Mouse (Mus musculus) heart, embryonic 14.5 days (tissue): ENCODE measurements around the gene Foxi2. TPM values are rescaled to one million over a fixed set of nuclear protein-coding genes. Genes with fewer than 3 reads are reported as not detected.

ENCODE experiments used
- ATAC-seq: fragments of 200-750 bp; cut with Nextera tagmentation; 2 replicates; pipeline ENCODE4 v1.8.0; 2017; ENCODE audit warnings: low read depth, moderate TSS enrichment; ENCODE audit not compliant: insufficient number of reproducible peaks, insufficient read depth, low FRiP score
- H3K27ac ChIP-seq, 2 experiments: fragments of 200-500 bp in 1 of 2; fragments of 300-500 bp in 1 of 2; sonication (generic) in 1 of 2; replicated peaks in 1 of 2; 2 replicates each; pipeline ENCODE4 v1.5.1; 2012 to 2014; ENCODE audit warnings: low read depth in 2 of 2, low read length in 2 of 2, control low read depth in 1 of 2, mild to moderate bottlenecking in 1 of 2, mixed read lengths in 1 of 2; ENCODE audit not compliant: control insufficient read depth in 1 of 2, insufficient read depth in 1 of 2
- H3K27me3 ChIP-seq: fragments of 300-500 bp; sonication (generic); 2 replicates; pipeline ENCODE4 v1.6.1; 2014; ENCODE audit warnings: mild to moderate bottlenecking, low read length, control low read depth; ENCODE audit not compliant: control insufficient read depth, insufficient read depth
- H3K36me3 ChIP-seq: fragments of 300-500 bp; sonication (generic); 2 replicates; pipeline ENCODE4 v1.6.1; 2014; ENCODE audit warnings: mild to moderate bottlenecking, control low read depth, low read length, mixed read lengths; ENCODE audit not compliant: control insufficient read depth, insufficient read depth
- H3K4me1 ChIP-seq, 2 experiments: fragments of 200-500 bp in 1 of 2; fragments of 300-500 bp in 1 of 2; sonication (generic) in 1 of 2; 2 replicates each; pipeline ENCODE4 v1.6.1; 2012 to 2014; ENCODE audit warnings: low read length in 2 of 2, control low read depth in 1 of 2, mixed read lengths in 1 of 2; ENCODE audit not compliant: control insufficient read depth in 2 of 2, insufficient read depth in 2 of 2
- H3K4me2 ChIP-seq: fragments of 300-500 bp; sonication (generic); 2 replicates; pipeline ENCODE4 v1.6.1; 2014; ENCODE audit warnings: mild to moderate bottlenecking, low read length
- H3K4me3 ChIP-seq, 2 experiments: fragments of 200-500 bp in 1 of 2; fragments of 300-500 bp in 1 of 2; sonication (generic) in 1 of 2; 2 replicates each; pipeline ENCODE4 v1.5.1; 2012 to 2014; ENCODE audit warnings: low read length in 2 of 2, mild to moderate bottlenecking in 2 of 2, control low read depth in 1 of 2, low read depth in 1 of 2, moderate library complexity in 1 of 2; ENCODE audit not compliant: control insufficient read depth in 1 of 2, insufficient read depth in 1 of 2
- H3K9ac ChIP-seq: fragments of 300-500 bp; sonication (generic); 2 replicates; pipeline ENCODE4 v1.6.1; 2014; ENCODE audit warnings: mild to moderate bottlenecking, low read length
- H3K9me3 ChIP-seq: fragments of 300-500 bp; sonication (generic); 2 replicates; pipeline ENCODE4 v1.6.1; 2016; ENCODE audit warnings: low read length, control low read depth; ENCODE audit not compliant: control insufficient read depth
- WGBS: fragments of 180-500 bp; shearing (Covaris S2); extraction: QIAGEN DNeasy Blood & Tissue Kit; methylation state at CpG from one replicate; pipeline ENCODE4 v1.1.7; 2014; 5-methylcytosine and 5-hydroxymethylcytosine counted together
- polyA plus RNA-seq: library from polyadenylated mRNA; unstranded; fragments of >200 nt; fragmentation: Nextera tagmentation; extraction: Ambion mirVana; gene quantifications from 2 replicates; pipeline ENCODE4 v1.2.1, GENCODE M21; 2014

Gene Foxi2
- polyA plus RNA-seq, 1 experiment from 2014 or later = not detected

- H3K9me3 ChIP-seq = peaks cover 4% of the 10 kb centered on the region; the same call in 1 of the 2 replicates
- no peaks in the 10 kb centered on the region for H3K4me1 ChIP-seq
- H3K4me3 ChIP-seq = no peak overlapping the region
- no peak overlapping the region for H3K4me2 ChIP-seq
- no peak overlapping the region for H3K27ac ChIP-seq
- H3K27me3 ChIP-seq = no peaks in the 10 kb centered on the region
- WGBS = 89% methylated on average over 6 of the region's 6 CpGs
- no peaks in the 10 kb centered on the region for H3K36me3 ChIP-seq
- H3K9ac ChIP-seq = no peak overlapping the region
- ATAC-seq = no peak
Observed at GRCm38 (mm10) chr7:135428840-135429239, 18.7 kb downstream of the Foxi2 start.

- Histone ChIP-seq H3K9ac (no peak overlapping the region), H3K4me2 (no peak overlapping the region), H3K4me1 (no peaks in the 10 kb centered on the region), H3K36me3 (no peaks in the 10 kb centered on the region), H3K9me3 (peaks cover 4% of the 10 kb centered on the region; the same call in 1 of the 2 replicates), H3K4me3 (no peak overlapping the region), H3K27ac (no peak overlapping the region), H3K27me3 (no peaks in the 10 kb centered on the region)
- WGBS = 63% methylated on average over 2 of the region's 2 CpGs
- ATAC-seq = no peak
Observed at GRCm38 (mm10) chr7:135430903-135431302, 20.8 kb downstream of the Foxi2 start.

- Histone ChIP-seq H3K4me1 (no peaks in the 10 kb centered on the region), H3K9me3 (no peaks in the 10 kb centered on the region), H3K27me3 (no peaks in the 10 kb centered on the region), H3K9ac (no peak overlapping the region), H3K27ac (no peak overlapping the region), H3K4me3 (no peak overlapping the region), H3K36me3 (no peaks in the 10 kb centered on the region), H3K4me2 (no peak overlapping the region)
- ATAC-seq = no peak
- 77% methylated on average over 4 of the region's 4 CpGs for WGBS
Observed at GRCm38 (mm10) chr7:135443903-135444302, 33.8 kb downstream of the Foxi2 start.

GRCm38 (mm10) chr7:135451340-135451739 is 41.2 kb downstream of the Foxi2 start:
- Histone ChIP-seq H3K9me3 (no peaks in the 10 kb centered on the region), H3K4me3 (no peak overlapping the region), H3K4me2 (no peak overlapping the region), H3K9ac (no peak overlapping the region), H3K27me3 (no peaks in the 10 kb centered on the region), H3K4me1 (no peaks in the 10 kb centered on the region), H3K36me3 (no peaks in the 10 kb centered on the region), H3K27ac (no peak overlapping the region)
- ATAC-seq = no peak
- 71% methylated on average over 3 of the region's 3 CpGs for WGBS

GRCm38 (mm10) chr7:135452366-135452765 is 42.3 kb downstream of the Foxi2 start:
- Histone ChIP-seq H3K27ac (no peak overlapping the region), H3K4me1 (no peaks in the 10 kb centered on the region), H3K36me3 (no peaks in the 10 kb centered on the region), H3K4me2 (no peak overlapping the region), H3K9ac (no peak overlapping the region), H3K4me3 (no peak overlapping the region), H3K27me3 (no peaks in the 10 kb centered on the region), H3K9me3 (no peaks in the 10 kb centered on the region)
- 67% methylated on average over 1 of the region's 1 CpGs for WGBS
- no peak for ATAC-seq

GRCm38 (mm10) chr7:135453690-135454089 is 43.6 kb downstream of the Foxi2 start:
- no peak overlapping the region for H3K4me2 ChIP-seq
- H3K27ac ChIP-seq = no peak overlapping the region
- no peaks in the 10 kb centered on the region for H3K36me3 ChIP-seq
- H3K9me3 ChIP-seq = no peaks in the 10 kb centered on the region
- H3K27me3 ChIP-seq = no peaks in the 10 kb centered on the region
- 36% methylated on average over 3 of the region's 3 CpGs for WGBS
- H3K4me1 ChIP-seq = no peaks in the 10 kb centered on the region
- no peak for ATAC-seq
- H3K4me3 ChIP-seq = no peak overlapping the region
- H3K9ac ChIP-seq = no peak overlapping the region

Other genes with a start within 250 kb of the Foxi2 start
- not detected in 2 replicates for gene Nps, start 151.6 kb upstream of the Foxi2 start, polyA plus RNA-seq
- gene Clrn3, start 118.3 kb downstream of the Foxi2 start, polyA plus RNA-seq = not detected in 2 replicates
- gene Ptpre, start 127.2 kb downstream of the Foxi2 start, polyA plus RNA-seq = 3.1 and 3.2 TPM in 2 replicates